Mouse (Mus musculus) heart, postnatal 10 days (tissue): Measurements from ENCODE around the gene Sucnr1. TPM values are rescaled to one million over a fixed set of nuclear protein-coding genes. Genes with fewer than 3 reads are reported as not detected.
"Not testable (repeated sequence)": the region's sequence is repeated elsewhere in the genome, so short reads cannot be mapped to it uniquely, and the experiment has no call there.

Source experiments
- DNase-seq, 2 experiments: peaks; one replicate each; pipeline ENCODE4 v3.0.0; 2021
- intact Hi-C: fragments of 180-260 bp; cut with DNase I; formaldehyde crosslinking; loops from one replicate; pipeline ENCODE4 v1.15.1; 2025
- total RNA-seq, 2 experiments: library from RNA; stranded (reverse); gene quantifications; 2 replicates each; pipeline ENCODE4 v1.2.3; 2021

The Sucnr1 gene
- under 1 TPM; 0.45 to 0.98 TPM for total RNA-seq

- DNase-seq, result peak; percentile 29 to 31
- intact Hi-C loops, result no loop called here
Measured at GRCm38 (mm10) chr3:60081648-60082047, at the start of gene Sucnr1. Gene Sucnr1 (plus strand): TSS chr3:60081869.

- intact Hi-C loops, result no loop called here
- DNase-seq, result no peak
Measured at GRCm38 (mm10) chr3:60046221-60046913, 35.3 kb upstream of the Sucnr1 start.

GRCm38 (mm10) chr3:60053231-60053927 is 28.3 kb upstream of the Sucnr1 start:
- DNase-seq, result no peak
- intact Hi-C loops, result loop anchor here (10.0 kb wide), 1 partner anchor 879 kb away; no protein-coding TSS in a partner anchor

GRCm38 (mm10) chr3:60053931-60054330 is 27.7 kb upstream of the Sucnr1 start:
- intact Hi-C loops, result loop anchor here (10.0 kb wide), 1 partner anchor 879 kb away; no protein-coding TSS in a partner anchor
- DNase-seq, result no peak

GRCm38 (mm10) chr3:60056451-60056850 is 25.2 kb upstream of the Sucnr1 start:
- DNase-seq, result peak in 1 of 2 experiments; percentile 16
- intact Hi-C loops, result loop anchor here (2.0 to 10.0 kb wide), 2 partner anchors 186 to 882 kb away; no protein-coding TSS in a partner anchor

GRCm38 (mm10) chr3:60057070-60057808 is 24.4 kb upstream of the Sucnr1 start:
- intact Hi-C loops, result loop anchor here (2.0 to 10.0 kb wide), 2 partner anchors 186 to 882 kb away; no protein-coding TSS in a partner anchor

GRCm38 (mm10) chr3:60057809-60058082 is 23.9 kb upstream of the Sucnr1 start:
- intact Hi-C loops, result loop anchor here (2.0 to 10.0 kb wide), 2 partner anchors 187 to 883 kb away; no protein-coding TSS in a partner anchor
- DNase-seq, result no peak

More at GRCm38 (mm10) chr3:60057070-60057808, 24.4 kb upstream of the Sucnr1 start:
- no peak for DNase-seq

GRCm38 (mm10) chr3:60078883-60079415 is 2.7 kb upstream of the Sucnr1 start:
- peak; percentile 51 to 53 for DNase-seq

GRCm38 (mm10) chr3:60080572-60080971 is 1.1 kb upstream of the Sucnr1 start:
- peak; percentile 9 to 14 for DNase-seq
- intact Hi-C loops, result no loop called here

More at GRCm38 (mm10) chr3:60078883-60079415, 2.7 kb upstream of the Sucnr1 start:
- intact Hi-C loops, result no loop called here

- intact Hi-C loops, result no loop called here
- no peak for DNase-seq
Measured at GRCm38 (mm10) chr3:60082746-60083145, 1.1 kb downstream of the Sucnr1 start.

GRCm38 (mm10) chr3:60085729-60086128 is 4.1 kb downstream of the Sucnr1 start:
- no peak for DNase-seq
- intact Hi-C loops, result no loop called here

- intact Hi-C loops, result no loop called here
- no peak for DNase-seq
Measured at GRCm38 (mm10) chr3:60091321-60091720, 9.7 kb downstream of the Sucnr1 start.

GRCm38 (mm10) chr3:60094386-60095156 is 12.9 kb downstream of the Sucnr1 start:
- no peak for DNase-seq
- intact Hi-C loops, result no loop called here

- no peak for DNase-seq
- intact Hi-C loops, result no loop called here
Measured at GRCm38 (mm10) chr3:60096941-60097340, 15.3 kb downstream of the Sucnr1 start.

GRCm38 (mm10) chr3:60097485-60097884 is 15.8 kb downstream of the Sucnr1 start:
- DNase-seq, result no peak
- intact Hi-C loops, result no loop called here

GRCm38 (mm10) chr3:60098521-60098920 is 16.9 kb downstream of the Sucnr1 start:
- intact Hi-C loops, result no loop called here
- no peak for DNase-seq

- intact Hi-C loops, result loop anchor here (5.0 kb wide), 1 partner anchor 1027 kb away; no protein-coding TSS in a partner anchor
- no peak for DNase-seq
Measured at GRCm38 (mm10) chr3:60104462-60105109, 22.9 kb downstream of the Sucnr1 start.

GRCm38 (mm10) chr3:60106446-60106845 is 24.8 kb downstream of the Sucnr1 start:
- DNase-seq, result not testable (repeated sequence)
- intact Hi-C loops, result loop anchor here (5.0 kb wide), 1 partner anchor 1029 kb away; no protein-coding TSS in a partner anchor

GRCm38 (mm10) chr3:60107736-60108135 is 26.1 kb downstream of the Sucnr1 start:
- no peak for DNase-seq
- intact Hi-C loops, result loop anchor here (5.0 kb wide), 1 partner anchor 1030 kb away; no protein-coding TSS in a partner anchor
